ENCODE assay signal across 8 mouse cellular contexts in genomic region chr5:43232149-43232479, GRCm38 (mm10). TPM values are rescaled to one million over a fixed set of nuclear protein-coding genes. Genes with fewer than 3 reads are reported as not detected.
A peak's percentile ranks its signal among the peaks of the same experiment; 100 is the strongest.
DNase-seq lines count a peak whose midpoint lies in the region; ATAC-seq and TF ChIP-seq lines count a peak whose summit lies in the region.

No protein-coding gene starts in this region.

- no peak for ATAC-seq in heart, embryonic 12.5 days (ENCODE audit: insufficient number of reproducible peaks, low FRiP score)
- no peak for ATAC-seq in forebrain, embryonic 14.5 days
- ATAC-seq in liver, embryonic 14.5 days (ENCODE audit: insufficient read depth): no peak

- intact Hi-C loops in heart, postnatal 10 days (cut with DNase I): loop anchor here (10.0 kb wide), 2 partner anchors 553 to 817 kb away; no protein-coding TSS in a partner anchor

- no peaks in the 10 kb centered on the region for H3K36me3 ChIP-seq in heart, embryonic 12.5 days
- no peaks in the 10 kb centered on the region for H3K36me3 ChIP-seq in E14TG2a.4 (ENCODE audit: insufficient read depth, low read length)
- no peaks in the 10 kb centered on the region for H3K36me3 ChIP-seq in forebrain, embryonic 14.5 days (ENCODE audit: control insufficient read depth, insufficient read depth, low read length)
- no peaks in the 10 kb centered on the region for H3K36me3 ChIP-seq in liver, embryonic 14.5 days (replicated peaks; ENCODE audit: control insufficient read depth, insufficient read depth, low read depth)

- H3K9ac ChIP-seq in heart, embryonic 12.5 days: peak overlapping the region; percentile 99
- peak overlapping the region; percentile 94 for H3K9ac ChIP-seq in forebrain, embryonic 14.5 days (ENCODE audit: low read length)
- H3K9ac ChIP-seq in liver, embryonic 14.5 days (replicated peaks): peak overlapping the region; percentile 5; the same call in 1 of the 2 replicates

- peak overlapping the region; percentile 100 for H3K27ac ChIP-seq in heart, embryonic 12.5 days (ENCODE audit: poor library complexity, severe bottlenecking)
- H3K27ac ChIP-seq in forebrain, embryonic 14.5 days (ENCODE audit: low read depth, low read length): peak overlapping the region; percentile 99; the same call in 1 of the 2 replicates
- no peak overlapping the region for H3K27ac ChIP-seq in liver, embryonic 14.5 days

- no peaks in the 10 kb centered on the region for H3K27me3 ChIP-seq in heart, embryonic 12.5 days (replicated peaks)
- H3K27me3 ChIP-seq in E14TG2a.4 (ENCODE audit: insufficient read depth, low read length): peaks cover 35% of the 10 kb centered on the region
- H3K27me3 ChIP-seq in forebrain, embryonic 14.5 days (replicated peaks; ENCODE audit: control insufficient read depth, insufficient read depth, low read length): no peaks in the 10 kb centered on the region; the same call in 1 of the 2 replicates
- peaks cover 38% of the 10 kb centered on the region for H3K27me3 ChIP-seq in liver, embryonic 14.5 days (ENCODE audit: control insufficient read depth, insufficient read depth, low read length)

- 3% methylated on average over 6 of the region's 6 CpGs for WGBS in heart, embryonic 12.5 days
- WGBS in forebrain, embryonic 14.5 days: 0% methylated on average over 6 of the region's 6 CpGs
- 2% methylated on average over 6 of the region's 6 CpGs for WGBS in liver, embryonic 14.5 days (ENCODE audit: insufficient replicate concordance)

- TF ChIP-seq EP300 in liver, embryonic 14.5 days (IDR thresholded peaks at IDR 0.05; ENCODE audit: low read depth): no peak

- TF ChIP-seq CTCF in E14TG2a.4 (conservative IDR thresholded peaks at IDR 0.05; ENCODE audit: low read length): no peak
- TF ChIP-seq CTCF in liver, embryonic 14.5 days (IDR thresholded peaks at IDR 0.05; ENCODE audit: low read depth): no peak

- H3K9me3 ChIP-seq in heart, embryonic 12.5 days (replicated peaks): no peaks in the 10 kb centered on the region
- H3K9me3 ChIP-seq in E14TG2a.4 (ENCODE audit: low read length): no peaks in the 10 kb centered on the region
- no peaks in the 10 kb centered on the region for H3K9me3 ChIP-seq in forebrain, embryonic 14.5 days (replicated peaks; ENCODE audit: control insufficient read depth, low read length)
- no peaks in the 10 kb centered on the region for H3K9me3 ChIP-seq in liver, embryonic 14.5 days (ENCODE audit: control insufficient read depth, low read length)

- no peak for DNase-seq in heart, postnatal 10 days
- DNase-seq in forebrain, embryonic 14.5 days (ENCODE audit: low spot score): no peak
- no peak for DNase-seq in liver, embryonic 14.5 days (ENCODE audit: low read depth in 3 of 3, low spot score in 3 of 3)
- no peak for DNase-seq in right cerebral cortex, adult 18-20 months
- DNase-seq in natural killer cell, adult 2 months (ENCODE audit: low spot score in 2 of 2): no peak
- no peak for DNase-seq in cerebellum, adult 11 months

- peak overlapping the region; percentile 75 for H3K4me2 ChIP-seq in heart, embryonic 12.5 days
- H3K4me2 ChIP-seq in forebrain, embryonic 14.5 days (ENCODE audit: low read length): peak overlapping the region; percentile 82
- peak overlapping the region; percentile 83 for H3K4me2 ChIP-seq in liver, embryonic 14.5 days (ENCODE audit: low read depth)

- H3K4me3 ChIP-seq in heart, embryonic 12.5 days: peak overlapping the region; percentile 93
- H3K4me3 ChIP-seq in E14TG2a.4 (replicated peaks; ENCODE audit: low read length): peak overlapping the region; percentile 88
- peak overlapping the region; percentile 93 for H3K4me3 ChIP-seq in forebrain, embryonic 14.5 days (ENCODE audit: low read depth, low read length)
- peak overlapping the region; percentile 58 to 64 for H3K4me3 ChIP-seq in liver, embryonic 14.5 days (ENCODE audit: insufficient read depth in 1 of 2, low read depth in 2 of 2, low read length in 2 of 2)

- no peaks in the 10 kb centered on the region for H3K4me1 ChIP-seq in heart, embryonic 12.5 days (replicated peaks)
- peaks cover 15% of the 10 kb centered on the region for H3K4me1 ChIP-seq in E14TG2a.4 (replicated peaks; ENCODE audit: low read depth, low read length)
- peaks cover 8% of the 10 kb centered on the region for H3K4me1 ChIP-seq in forebrain, embryonic 14.5 days (ENCODE audit: control insufficient read depth, insufficient read depth, low read length)
- no peaks in the 10 kb centered on the region; a peak in 1 of 4 replicates for H3K4me1 ChIP-seq in liver, embryonic 14.5 days (replicated peaks; ENCODE audit: control insufficient read depth in 2 of 2, insufficient read depth in 2 of 2, low read length in 1 of 2)

RNA-seq across cellular contexts. Expression of gene Cpeb2, which starts 0.9 kb away (rescaled TPM):
- 7.5 and 8.6 TPM in 2 replicates for polyA plus RNA-seq in heart, embryonic 12.5 days (2016; fragmentation: Nextera tagmentation; extraction: Ambion mirVana)
- 10 to 100 TPM; 22.1 to 28.7 TPM for total RNA-seq in heart, postnatal 10 days (2021)
- polyA plus RNA-seq in forebrain, embryonic 14.5 days (2014; fragmentation: Nextera tagmentation; extraction: Ambion mirVana): 6.9 and 8.7 TPM in 2 replicates
- 0.97 and 1.1 TPM in 2 replicates for polyA plus RNA-seq in liver, embryonic 14.5 days (2012; rRNA removed)
- polyA plus RNA-seq in liver, embryonic 14.5 days (2014; fragmentation: Nextera tagmentation; extraction: Ambion mirVana): 0.82 and 0.86 TPM in 2 replicates

Comparison
In these comparisons a context has a peak if more than half of its experiments do, and no peak if none do; other contexts are left out.
1. H3K9ac ChIP-seq: peak in every context shown above with its lines; median percentile 99 in heart, embryonic 12.5 days; 94 in forebrain, embryonic 14.5 days; 5 in liver, embryonic 14.5 days.